In the genomic region with DNA sequence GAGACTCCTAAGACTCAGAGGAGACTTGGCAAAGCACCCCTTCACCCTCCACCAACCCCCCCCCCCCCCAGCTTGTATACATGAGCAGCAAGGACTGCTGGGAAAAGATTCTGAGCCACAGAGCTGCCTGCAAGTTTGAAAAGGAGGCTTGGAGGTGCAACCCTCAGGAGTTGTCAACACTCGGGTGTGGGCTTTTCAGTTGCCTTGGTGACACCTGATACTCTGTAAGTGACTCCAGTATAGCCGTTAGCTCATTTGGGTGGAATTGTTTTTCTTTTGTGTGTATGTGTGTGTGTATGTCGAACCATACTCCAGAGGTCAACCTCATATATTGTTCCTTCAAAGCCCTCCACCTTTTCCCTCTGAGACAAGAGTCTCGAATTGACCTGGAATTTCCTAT, we compare ENCODE assay signal across 27 mouse cellular contexts.
DNase-seq lines count a peak whose midpoint lies in the region; ATAC-seq and TF ChIP-seq lines count a peak whose summit lies in the region.
"Had no signal": no experiment of that assay in that cellular context is flagged by ENCODE, and none has a peak within 500 bp of the region (broad histone marks: within the 10 kb centered on the region; RNA-seq: fewer than 3 reads in every experiment).

No protein-coding gene starts in this region.

- H3K27ac ChIP-seq in heart, embryonic 11.5 days (ENCODE audit: low read depth, low read length): 0 out of 2 replicates have a peak overlapping the region, but pooled peaks have one; percentile 13
- peak overlapping the region; percentile 65 for H3K27ac ChIP-seq in heart, embryonic 16.5 days (ENCODE audit: low read length)
- H3K27ac ChIP-seq in lung, embryonic 16.5 days (ENCODE audit: low read length): no peak overlapping the region
- no peak overlapping the region for H3K27ac ChIP-seq in stomach, postnatal 0 days (replicated peaks)
- H3K27ac ChIP-seq: forebrain, embryonic 10.5 days; forebrain, embryonic 15.5 days; kidney, postnatal 0 days; limb, embryonic 15.5 days; liver, embryonic 13.5 days; lung, embryonic 15.5 days; macrophage; neural tube, embryonic 15.5 days; stomach, embryonic 15.5 days had no signal

- peaks cover 17% of the 10 kb centered on the region for H3K4me1 ChIP-seq in heart, embryonic 11.5 days (ENCODE audit: control insufficient read depth, insufficient read depth, low read length)
- H3K4me1 ChIP-seq in heart, embryonic 16.5 days (ENCODE audit: control insufficient read depth, insufficient read depth, low read length): peaks cover 21% of the 10 kb centered on the region
- H3K4me1 ChIP-seq in lung, embryonic 16.5 days (replicated peaks; ENCODE audit: control insufficient read depth, insufficient read depth, low read length): no peaks in the 10 kb centered on the region
- no peaks in the 10 kb centered on the region for H3K4me1 ChIP-seq in stomach, postnatal 0 days (replicated peaks; ENCODE audit: control insufficient read depth, insufficient read depth)
- H3K4me1 ChIP-seq: forebrain, embryonic 15.5 days; liver, embryonic 13.5 days; lung, embryonic 15.5 days; neural tube, embryonic 15.5 days; stomach, embryonic 15.5 days had no signal

- no peak overlapping the region for H3K9ac ChIP-seq in heart, embryonic 11.5 days (ENCODE audit: low read depth, low read length)
- no peak overlapping the region for H3K9ac ChIP-seq in heart, embryonic 16.5 days (ENCODE audit: low read length)
- H3K9ac ChIP-seq in lung, embryonic 16.5 days (ENCODE audit: low read length): no peak overlapping the region
- H3K9ac ChIP-seq in stomach, postnatal 0 days (ENCODE audit: low read length): no peak overlapping the region
- H3K9ac ChIP-seq: forebrain, embryonic 15.5 days; limb, embryonic 15.5 days; liver, embryonic 13.5 days; lung, embryonic 15.5 days; neural tube, embryonic 15.5 days; stomach, embryonic 15.5 days had no signal

- H3K36me3 ChIP-seq in heart, embryonic 11.5 days (ENCODE audit: control insufficient read depth, insufficient read depth, low read length): no peaks in the 10 kb centered on the region
- no peaks in the 10 kb centered on the region for H3K36me3 ChIP-seq in heart, embryonic 16.5 days (ENCODE audit: control insufficient read depth, insufficient read depth)
- no peaks in the 10 kb centered on the region for H3K36me3 ChIP-seq in lung, embryonic 16.5 days (ENCODE audit: control insufficient read depth, insufficient read depth, low read length)
- no peaks in the 10 kb centered on the region for H3K36me3 ChIP-seq in stomach, postnatal 0 days (ENCODE audit: control insufficient read depth, insufficient read depth, low read length)
- H3K36me3 ChIP-seq: forebrain, embryonic 10.5 days; forebrain, embryonic 15.5 days; limb, embryonic 15.5 days; liver, embryonic 13.5 days; lung, embryonic 15.5 days; neural tube, embryonic 15.5 days; stomach, embryonic 15.5 days had no signal

- WGBS in heart, embryonic 11.5 days (ENCODE audit: insufficient replicate concordance): 31% methylated on average over 4 of the region's 4 CpGs
- WGBS in heart, embryonic 16.5 days: 23% methylated on average over 4 of the region's 4 CpGs
- WGBS in lung, embryonic 16.5 days: 49% methylated on average over 4 of the region's 4 CpGs
- WGBS in stomach, postnatal 0 days: 46% methylated on average over 4 of the region's 4 CpGs

- no peak for TF ChIP-seq EP300 in stomach, postnatal 0 days (optimal IDR thresholded peaks at IDR 0.05)

- H3K9me3 ChIP-seq in heart, embryonic 11.5 days (replicated peaks; ENCODE audit: control insufficient read depth, low read length): no peaks in the 10 kb centered on the region
- H3K9me3 ChIP-seq in heart, embryonic 16.5 days (replicated peaks; ENCODE audit: control insufficient read depth, low read length): no peaks in the 10 kb centered on the region
- no peaks in the 10 kb centered on the region for H3K9me3 ChIP-seq in lung, embryonic 16.5 days (ENCODE audit: control insufficient read depth, low read length)
- H3K9me3 ChIP-seq in stomach, postnatal 0 days (ENCODE audit: control insufficient read depth, low read length): no peaks in the 10 kb centered on the region
- H3K9me3 ChIP-seq: forebrain, embryonic 10.5 days; forebrain, embryonic 15.5 days; limb, embryonic 15.5 days; liver, embryonic 13.5 days; lung, embryonic 15.5 days; neural tube, embryonic 15.5 days; stomach, embryonic 15.5 days had no signal

- H3K4me2 ChIP-seq in heart, embryonic 11.5 days: no peak overlapping the region
- no peak overlapping the region for H3K4me2 ChIP-seq in heart, embryonic 16.5 days (ENCODE audit: low read depth, low read length)
- H3K4me2 ChIP-seq in lung, embryonic 16.5 days (ENCODE audit: low read depth, low read length): no peak overlapping the region
- no peak overlapping the region for H3K4me2 ChIP-seq in stomach, postnatal 0 days (replicated peaks; ENCODE audit: low read depth)
- H3K4me2 ChIP-seq: forebrain, embryonic 15.5 days; limb, embryonic 15.5 days; liver, embryonic 13.5 days; lung, embryonic 15.5 days; neural tube, embryonic 15.5 days; stomach, embryonic 15.5 days had no signal

- DNase-seq in heart, adult 9 months (ENCODE audit: low spot score in 2 of 2): no peak
- no peak for DNase-seq in heart, postnatal 25 days (ENCODE audit: low spot score)
- no peak for DNase-seq in lung, adult 18-20 months
- DNase-seq in stomach, postnatal 0 days (ENCODE audit: low spot score): no peak
- DNase-seq: adrenal gland, postnatal 25 days; B cell, adult 2 months; cerebellum, adult 11-12 months; cerebellum, adult 9-11 months; kidney, adult 18-20 months; kidney, postnatal 4 days; liver, embryonic 13.5 days; midbrain, embryonic 14.5 days; right cerebral cortex, postnatal 25 days; thymus, postnatal 14 days had no signal

- peak; percentile 22; the same call in 1 of the 2 replicates for ATAC-seq in heart, embryonic 11.5 days (replicated peaks; ENCODE audit: insufficient number of reproducible peaks, low FRiP score, low TSS enrichment)
- peak; percentile 66; the same call in 1 of the 2 replicates for ATAC-seq in heart, embryonic 16.5 days (replicated peaks; ENCODE audit: extremely low read depth, insufficient read depth, low FRiP score)
- 0 out of 2 replicates have a peak, but pooled peaks have one; percentile 52 for ATAC-seq in lung, embryonic 16.5 days (ENCODE audit: low read depth)
- peak; percentile 68; the same call in 1 of the 2 replicates for ATAC-seq in stomach, postnatal 0 days (ENCODE audit: low FRiP score, low TSS enrichment)
- ATAC-seq in megakaryocyte, adult 5-6 weeks (ENCODE audit: poor library complexity, severe bottlenecking): no peak
- ATAC-seq: forebrain, embryonic 15.5 days; hindbrain, embryonic 16.5 days had no signal

- intact Hi-C loops in heart, postnatal 25 days (cut with DNase I): no loop called here

- no peaks in the 10 kb centered on the region for H3K27me3 ChIP-seq in heart, embryonic 11.5 days (ENCODE audit: control insufficient read depth, insufficient read depth, low read length)
- no peaks in the 10 kb centered on the region for H3K27me3 ChIP-seq in heart, embryonic 16.5 days (ENCODE audit: control insufficient read depth, insufficient read depth, low read length)
- no peaks in the 10 kb centered on the region for H3K27me3 ChIP-seq in lung, embryonic 16.5 days (ENCODE audit: control insufficient read depth, insufficient read depth, low read depth, low read length)
- H3K27me3 ChIP-seq in stomach, postnatal 0 days (ENCODE audit: control insufficient read depth, insufficient read depth, low read length): no peaks in the 10 kb centered on the region
- H3K27me3 ChIP-seq: forebrain, embryonic 15.5 days; limb, embryonic 15.5 days; liver, embryonic 13.5 days; lung, embryonic 15.5 days; neural tube, embryonic 15.5 days; stomach, embryonic 15.5 days had no signal

- TF ChIP-seq CTCF in stomach, postnatal 0 days (IDR thresholded peaks at IDR 0.05; ENCODE audit: low read depth): no peak

- no peak overlapping the region for H3K4me3 ChIP-seq in heart, embryonic 11.5 days (ENCODE audit: low read depth, low read length)
- H3K4me3 ChIP-seq in heart, embryonic 16.5 days (ENCODE audit: low read length): no peak overlapping the region
- no peak overlapping the region for H3K4me3 ChIP-seq in lung, embryonic 16.5 days (ENCODE audit: low read length)
- H3K4me3 ChIP-seq in stomach, postnatal 0 days (ENCODE audit: low read depth, low read length): no peak overlapping the region
- H3K4me3 ChIP-seq: forebrain, embryonic 10.5 days; forebrain, embryonic 15.5 days; limb, embryonic 15.5 days; liver, embryonic 13.5 days; lung, embryonic 15.5 days; neural tube, embryonic 15.5 days; stomach, embryonic 15.5 days had no signal

Comparison
In these comparisons a context has a peak if more than half of its experiments do, and no peak if none do; other contexts are left out.
1. H3K27ac ChIP-seq: peak in heart, embryonic 11.5 days (single experiment) and heart, embryonic 16.5 days (single experiment); none in lung, embryonic 16.5 days (single experiment) and stomach, postnatal 0 days (single experiment).